Mouse (Mus musculus): ENCODE data around the gene Dhx58.

DNA sequence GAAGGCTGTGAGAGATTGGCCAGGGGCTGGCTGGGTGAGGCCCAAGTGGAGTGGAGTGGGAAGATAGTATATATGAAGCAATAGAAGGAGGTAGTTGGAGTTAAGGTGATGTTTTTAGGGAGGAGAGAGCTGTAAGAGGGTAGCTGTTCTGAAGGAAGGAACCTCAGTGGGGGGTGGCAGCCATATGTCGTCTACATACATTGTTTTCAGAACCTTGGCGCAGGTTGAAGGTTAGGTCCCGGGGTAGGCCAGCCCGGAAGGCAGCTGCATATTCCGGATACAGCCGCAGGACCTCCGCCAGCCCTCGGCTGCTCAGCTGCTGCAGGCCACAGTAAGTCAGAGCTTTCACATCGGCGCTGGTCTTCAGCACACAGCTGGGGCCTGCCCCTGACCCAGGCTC is 42.5 kb upstream of the Dhx58 start:
- TF ChIP-seq CTCF (IDR thresholded peaks at IDR 0.05) (no peak), EP300 (IDR thresholded peaks at IDR 0.05) (no peak)
